Mouse (Mus musculus) spleen, adult 2 months (tissue): ENCODE measurements around the gene Slc43a1.

Experiments used
- CTCF ChIP-seq: fragments of 200-500 bp; IDR thresholded peaks from 2 replicates; pipeline ENCODE4 v1.5.1; 2011; ENCODE audit warnings: mild to moderate bottlenecking, inconsistent platforms; ENCODE audit not compliant: insufficient read depth, insufficient read length, insufficient replicate concordance; ENCODE audit errors: extremely low read depth
- POLR2A ChIP-seq: fragments of 200-500 bp; IDR thresholded peaks from 2 replicates; pipeline ENCODE4 v1.6.1; 2011; ENCODE audit warnings: low read depth, low read length, inconsistent platforms

DNA sequence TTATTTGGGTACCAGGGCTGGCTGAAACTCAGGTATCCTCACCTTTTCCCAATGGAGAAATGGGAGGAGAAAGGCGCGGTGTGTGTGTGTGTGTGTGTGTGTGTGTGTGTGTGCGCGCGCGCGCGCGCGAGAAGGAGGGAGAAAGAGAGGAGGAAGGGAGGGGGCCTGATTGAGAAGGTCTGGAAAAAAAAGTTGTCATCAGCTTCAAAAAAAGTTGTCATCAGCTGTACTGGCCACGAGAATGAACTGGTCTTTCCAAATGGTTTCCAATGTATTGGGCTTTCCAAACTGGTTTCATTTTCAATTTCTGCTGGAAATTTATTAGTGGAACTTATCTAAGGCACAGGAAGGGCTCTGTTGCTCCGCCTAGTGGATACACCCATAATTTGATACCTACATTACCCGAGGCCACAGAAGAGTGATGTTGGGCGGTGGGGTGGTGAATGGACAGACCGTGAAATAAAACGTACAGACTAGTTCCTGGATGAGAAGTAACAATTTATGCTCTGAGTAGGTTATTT is 39.5 kb upstream of the Slc43a1 start:
- TF ChIP-seq CTCF (peak; percentile 12; the same call in 1 of the 2 replicates), POLR2A (no peak)
